Mouse (Mus musculus): ENCODE measurements around the gene Usp46.
A peak's percentile ranks its signal among the peaks of the same experiment; 100 is the strongest.

Usp46 gene

GRCm38 (mm10) chr5:74020506-74020905 lies 47.7 kb downstream of the Usp46 start:
- no peak for DNase-seq

GRCm38 (mm10) chr5:74018870-74019565 lies 49.2 kb downstream of the Usp46 start:
- no peak for DNase-seq

GRCm38 (mm10) chr5:74017488-74017887 lies 50.7 kb downstream of the Usp46 start:
- no peak for DNase-seq

- DNase-seq = no peak
Observed at GRCm38 (mm10) chr5:74011629-74012028, 56.6 kb downstream of the Usp46 start.

- peak; percentile 86 for DNase-seq
Observed at GRCm38 (mm10) chr5:74007492-74008070, 60.6 kb downstream of the Usp46 start.

- peak; percentile 55 for DNase-seq
Observed at GRCm38 (mm10) chr5:74005936-74006335, 62.3 kb downstream of the Usp46 start.

DNA sequence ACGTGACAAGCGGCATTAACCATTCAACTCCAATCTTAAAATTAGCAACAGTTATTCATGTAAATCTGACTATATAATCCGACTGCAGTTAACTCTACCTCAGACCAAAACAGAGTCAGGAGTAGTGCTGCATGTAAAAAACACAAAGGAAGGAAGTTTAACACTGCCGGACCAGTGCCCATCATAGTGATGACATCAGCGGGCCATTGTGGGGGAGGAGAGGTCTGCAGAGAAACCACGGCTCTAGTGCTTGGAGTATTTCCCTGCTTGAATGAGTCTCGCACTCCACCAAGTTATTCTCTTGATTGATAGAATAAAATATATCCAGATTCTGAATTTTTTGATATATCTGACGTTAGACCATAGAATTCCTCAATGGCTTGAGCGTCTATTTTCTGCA lies 66.5 kb downstream of the Usp46 start:
- DNase-seq = peak; percentile 27

GRCm38 (mm10) chr5:73998966-73999365 lies 69.3 kb downstream of the Usp46 start:
- peak; percentile 51 for DNase-seq

GRCm38 (mm10) chr5:73994850-73995249 lies 73.4 kb downstream of the Usp46 start:
- no peak for DNase-seq

GRCm38 (mm10) chr5:73993538-73993937 lies 74.7 kb downstream of the Usp46 start:
- peak; percentile 84 for DNase-seq

DNA sequence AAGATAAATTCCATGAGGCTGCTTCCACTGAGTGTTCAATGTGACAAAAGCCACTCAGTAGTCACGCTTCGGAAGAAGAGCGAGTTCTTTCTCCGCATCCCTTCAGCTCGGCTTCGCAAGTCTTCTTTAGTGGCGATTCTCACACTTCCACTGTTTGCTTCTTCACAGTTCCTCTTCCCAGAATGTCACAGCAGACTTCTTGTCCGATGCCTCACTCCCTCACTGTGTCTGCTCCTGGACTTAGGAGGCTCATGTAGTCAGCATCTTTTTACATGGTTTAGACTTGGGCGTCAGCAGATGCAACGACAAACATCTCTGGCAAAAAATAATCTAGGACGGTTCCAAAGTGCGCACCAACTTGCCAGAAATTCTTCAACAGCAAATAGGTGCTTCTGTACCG lies 75.9 kb downstream of the Usp46 start:
- DNase-seq = peak; percentile 74

DNA sequence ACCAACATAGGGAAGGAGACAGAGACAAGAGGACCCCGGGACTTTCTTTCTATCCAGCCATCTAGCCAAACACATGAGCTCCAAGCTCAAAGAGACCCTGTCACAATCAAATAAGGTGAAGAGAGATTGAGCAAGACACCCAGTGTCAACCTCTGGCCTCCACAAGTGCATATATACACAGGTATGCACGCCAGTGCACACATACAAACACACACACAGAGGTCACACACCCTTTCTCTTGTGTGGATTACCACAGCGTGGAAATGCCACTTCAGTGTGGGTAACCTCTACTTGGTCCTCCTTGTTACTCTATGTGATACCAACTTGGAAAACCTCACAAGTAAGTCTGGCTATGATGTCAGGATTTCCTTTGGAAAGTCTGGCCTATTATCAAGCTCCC lies 78.7 kb downstream of the Usp46 start:
- peak; percentile 57 for DNase-seq

DNA sequence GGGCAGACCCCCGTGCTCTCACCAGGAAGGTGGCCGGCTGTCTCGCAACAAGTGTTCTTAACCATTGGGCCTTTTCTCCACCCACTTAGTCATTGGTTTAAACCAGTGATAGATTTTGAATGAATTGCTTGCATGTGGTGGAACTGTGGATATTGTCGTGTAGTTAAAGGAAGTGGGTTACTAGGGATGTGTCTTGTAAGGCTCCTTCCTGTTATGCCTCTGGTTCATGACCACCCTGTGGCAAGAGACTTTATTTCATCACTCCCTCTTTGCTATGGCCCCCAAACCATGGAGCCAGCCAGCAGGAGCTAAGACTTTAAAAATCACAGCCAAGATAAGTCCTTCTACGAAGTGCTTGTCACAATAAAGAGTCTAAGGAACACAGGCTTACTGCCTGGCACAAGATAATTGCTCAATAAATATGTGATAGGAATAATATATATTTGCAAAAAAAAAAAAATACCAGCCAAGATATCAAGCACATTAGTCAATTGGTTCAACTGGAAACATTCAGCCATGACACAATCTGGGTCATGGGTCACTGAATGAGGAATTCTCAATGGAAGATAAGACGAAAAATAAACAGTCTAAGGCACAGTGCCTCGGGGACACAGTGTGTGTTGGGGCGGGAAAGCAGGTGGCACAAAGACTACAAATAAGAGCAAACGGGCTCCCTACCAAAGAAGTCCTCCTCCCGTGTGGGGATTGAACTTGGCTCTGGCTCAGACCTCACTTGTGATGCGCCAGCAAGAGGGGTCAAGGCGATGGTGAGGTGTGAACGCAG lies 80.3 kb downstream of the Usp46 start:
- DNase-seq = peak; percentile 85

- peak; percentile 58 for DNase-seq
Observed at GRCm38 (mm10) chr5:73977426-73977825, 90.8 kb downstream of the Usp46 start.

DNA sequence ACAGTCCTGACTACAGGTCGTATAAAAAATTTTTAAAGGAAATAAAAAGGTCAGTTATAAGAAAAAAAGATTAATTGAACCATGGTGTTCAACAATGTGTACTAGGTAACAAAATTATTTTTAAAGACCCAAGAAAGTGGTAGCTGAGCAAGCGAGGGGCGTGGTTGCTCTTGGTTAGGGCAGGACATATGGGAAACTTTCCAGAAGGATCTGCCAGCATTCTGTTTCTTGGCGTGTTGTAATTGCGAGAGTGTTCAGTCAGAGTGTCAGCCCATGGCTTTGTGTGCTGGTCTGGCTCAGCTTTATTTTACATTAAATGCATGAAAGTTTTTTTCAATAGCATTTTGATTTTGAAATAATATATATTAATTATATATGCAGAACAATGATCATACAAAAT lies 96.5 kb downstream of the Usp46 start:
- DNase-seq = peak; percentile 68

- DNase-seq = peak; percentile 91
Observed at GRCm38 (mm10) chr5:73970024-73970628, 98.1 kb downstream of the Usp46 start.

GRCm38 (mm10) chr5:73969338-73969737 lies 98.9 kb downstream of the Usp46 start:
- DNase-seq = peak; percentile 18

GRCm38 (mm10) chr5:73959779-73960178 lies 108.5 kb downstream of the Usp46 start:
- peak; percentile 18 for DNase-seq

GRCm38 (mm10) chr5:73958614-73959013 lies 109.6 kb downstream of the Usp46 start:
- peak; percentile 25 for DNase-seq

GRCm38 (mm10) chr5:73958096-73958495 lies 110.1 kb downstream of the Usp46 start:
- DNase-seq = peak; percentile 80

- no peak for DNase-seq
Observed at GRCm38 (mm10) chr5:73955691-73956090, 112.5 kb downstream of the Usp46 start.

DNA sequence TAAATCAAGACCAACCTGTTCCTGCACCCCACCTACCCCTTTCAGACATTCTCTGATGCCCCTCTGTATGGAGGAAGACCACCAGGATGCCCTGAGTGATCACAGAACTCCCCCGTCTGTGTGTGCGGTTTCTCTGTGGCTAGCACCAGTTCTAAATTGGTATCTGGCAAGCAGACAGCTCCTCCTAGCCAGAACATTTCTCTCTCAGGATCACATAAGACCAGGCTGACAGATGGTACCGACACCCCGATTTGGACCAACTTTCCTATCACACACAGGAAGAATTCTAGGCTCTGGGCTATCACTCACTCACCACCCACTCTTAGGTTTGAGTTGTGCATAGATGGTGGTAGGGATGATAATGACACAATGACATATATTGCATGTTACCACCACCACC lies 113.2 kb downstream of the Usp46 start:
- DNase-seq = peak; percentile 61

- DNase-seq = peak; percentile 23
Observed at GRCm38 (mm10) chr5:73953066-73953614, 115.1 kb downstream of the Usp46 start.
